28 mouse cellular contexts compared by ENCODE assay signal in the genomic region with DNA sequence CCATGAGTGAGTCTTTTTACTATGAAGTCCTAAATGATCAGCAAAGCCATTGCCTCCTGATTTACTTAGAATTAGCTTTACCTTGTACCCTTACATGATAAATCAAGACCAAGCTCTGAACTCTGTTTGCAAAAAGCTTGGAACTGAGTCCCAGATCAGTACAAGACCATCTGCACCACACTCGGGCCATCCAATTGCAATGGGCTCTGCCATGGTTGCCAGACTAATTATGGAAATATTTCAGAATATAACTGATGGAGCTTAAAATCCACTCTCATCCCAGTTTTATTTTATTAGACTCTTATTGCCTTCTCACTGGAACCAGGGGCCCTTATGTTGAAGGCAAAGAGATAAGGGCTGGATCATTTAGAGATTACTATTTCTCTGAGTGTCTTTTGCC.
DNase-seq lines count a peak whose midpoint lies in the region; ATAC-seq and TF ChIP-seq lines count a peak whose summit lies in the region.
"Had no signal": no experiment of that assay in that cellular context is flagged by ENCODE, and none has a peak within 500 bp of the region (broad histone marks: within the 10 kb centered on the region; RNA-seq: fewer than 3 reads in every experiment).

No protein-coding gene starts in this region.

- no peak overlapping the region for H3K9ac ChIP-seq in midbrain, embryonic 14.5 days (replicated peaks; ENCODE audit: low read length)
- H3K9ac ChIP-seq in midbrain, embryonic 13.5 days (replicated peaks) = no peak overlapping the region
- H3K9ac ChIP-seq: embryonic facial prominence, embryonic 13.5 days; embryonic facial prominence, embryonic 15.5 days; forebrain, embryonic 12.5 days had no signal

- H3K36me3 ChIP-seq in midbrain, embryonic 14.5 days (ENCODE audit: control insufficient read depth, insufficient read depth, low read length) = no peaks in the 10 kb centered on the region
- H3K36me3 ChIP-seq in midbrain, embryonic 13.5 days = no peaks in the 10 kb centered on the region
- H3K36me3 ChIP-seq: embryonic facial prominence, embryonic 13.5 days; embryonic facial prominence, embryonic 15.5 days; forebrain, embryonic 10.5 days; forebrain, embryonic 12.5 days; G1E had no signal

- H3K4me2 ChIP-seq in midbrain, embryonic 14.5 days (ENCODE audit: low read length) = no peak overlapping the region
- no peak overlapping the region for H3K4me2 ChIP-seq in midbrain, embryonic 13.5 days (replicated peaks)
- H3K4me2 ChIP-seq: embryonic facial prominence, embryonic 13.5 days; embryonic facial prominence, embryonic 15.5 days; forebrain, embryonic 12.5 days had no signal

- no peaks in the 10 kb centered on the region for H3K27me3 ChIP-seq in midbrain, embryonic 14.5 days (ENCODE audit: control insufficient read depth, insufficient read depth, low read length)
- H3K27me3 ChIP-seq in midbrain, embryonic 13.5 days = no peaks in the 10 kb centered on the region
- H3K27me3 ChIP-seq: CH12.LX; embryonic facial prominence, embryonic 13.5 days; embryonic facial prominence, embryonic 15.5 days; forebrain, embryonic 12.5 days; Patski had no signal

- intact Hi-C loops in left cerebral cortex, postnatal 4 days (cut with DNase I) = no loop called here
- intact Hi-C loops in left cerebral cortex, postnatal 14 days (cut with DNase I) = no loop called here

- H3K4me3 ChIP-seq in midbrain, embryonic 14.5 days (replicated peaks; ENCODE audit: low read depth, low read length) = no peak overlapping the region
- no peak overlapping the region for H3K4me3 ChIP-seq in midbrain, embryonic 13.5 days (replicated peaks)
- H3K4me3 ChIP-seq: embryonic facial prominence, embryonic 13.5 days; embryonic facial prominence, embryonic 15.5 days; erythroblast, embryonic 14.5 days; forebrain, embryonic 10.5 days; forebrain, embryonic 12.5 days had no signal

- no peaks in the 10 kb centered on the region for H3K4me1 ChIP-seq in midbrain, embryonic 14.5 days (ENCODE audit: control insufficient read depth, insufficient read depth, low read length)
- H3K4me1 ChIP-seq in midbrain, embryonic 13.5 days (replicated peaks) = no peaks in the 10 kb centered on the region
- H3K4me1 ChIP-seq: embryonic facial prominence, embryonic 13.5 days; embryonic facial prominence, embryonic 15.5 days; forebrain, embryonic 10.5 days; forebrain, embryonic 12.5 days had no signal

- peak; percentile 57 to 62 for DNase-seq in cerebellum, postnatal 10 days
- DNase-seq in cerebellum, postnatal 36 days = no peak
- peak; percentile 17 for DNase-seq in left cerebral cortex, postnatal 4 days
- no peak for DNase-seq in left cerebral cortex, postnatal 14 days (ENCODE audit: low spot score in 2 of 2)
- DNase-seq in midbrain, embryonic 14.5 days = peak; percentile 21
- peak; percentile 25 for DNase-seq in brain, embryonic 14.5 days (ENCODE audit: low read depth)
- DNase-seq: adrenal gland, adult 8-10 months; adrenal gland, postnatal 14 days; adrenal gland, postnatal 36 days; B cell, adult 2 months; cerebellum, adult 11-12 months; cerebellum, adult 2 months; cerebellum, adult 9-10 months; cerebellum, postnatal 25 days; embryo, embryonic 11 days had no signal

- WGBS in midbrain, embryonic 14.5 days = 26% methylated on average over 1 of the region's 1 CpGs
- 51% methylated on average over 1 of the region's 1 CpGs for WGBS in midbrain, embryonic 13.5 days

- no peak for ATAC-seq in midbrain, embryonic 14.5 days (ENCODE audit: low FRiP score, low TSS enrichment)
- ATAC-seq in midbrain, embryonic 13.5 days = no peak
- ATAC-seq: activated CD4-positive, CD25-positive, alpha-beta regulatory T cell, adult 4 months; CD4-positive, CD25-positive, alpha-beta regulatory T cell, adult 4 months; forebrain, embryonic 14.5 days; forebrain, embryonic 16.5 days; Patski had no signal

- 0 out of 2 replicates have a peak overlapping the region, but pooled peaks have one; percentile 26 for H3K27ac ChIP-seq in midbrain, embryonic 14.5 days (replicated peaks; ENCODE audit: low read depth, low read length)
- H3K27ac ChIP-seq in midbrain, embryonic 13.5 days = no peak overlapping the region
- H3K27ac ChIP-seq: embryonic facial prominence, embryonic 13.5 days; embryonic facial prominence, embryonic 15.5 days; forebrain, embryonic 10.5 days; forebrain, embryonic 12.5 days had no signal

- TF ChIP-seq POLR2A in brain, embryonic 14.5 days (IDR thresholded peaks at IDR 0.05; ENCODE audit: borderline replicate concordance, extremely low read depth, insufficient read depth, insufficient read length, poor library complexity, severe bottlenecking) = no peak

- no peak for TF ChIP-seq CTCF in brain, embryonic 14.5 days (IDR thresholded peaks at IDR 0.05; ENCODE audit: borderline replicate concordance, extremely low read depth, insufficient read depth, insufficient read length)

- no peaks in the 10 kb centered on the region for H3K9me3 ChIP-seq in midbrain, embryonic 14.5 days (ENCODE audit: control insufficient read depth, low read length)
- H3K9me3 ChIP-seq in midbrain, embryonic 13.5 days = no peaks in the 10 kb centered on the region
- H3K9me3 ChIP-seq: embryonic facial prominence, embryonic 13.5 days; embryonic facial prominence, embryonic 15.5 days; forebrain, embryonic 10.5 days; forebrain, embryonic 12.5 days had no signal

Comparison
In these comparisons a context has a peak if more than half of its experiments do, and no peak if none do; other contexts are left out.
1. DNase-seq: peak in cerebellum, postnatal 10 days (2 of 2), left cerebral cortex, postnatal 4 days (single experiment), midbrain, embryonic 14.5 days (single experiment) and brain, embryonic 14.5 days (single experiment); none in cerebellum, postnatal 36 days (0 of 2) and left cerebral cortex, postnatal 14 days (0 of 2).